Mouse (Mus musculus) adrenal gland, postnatal 10 days (tissue): Measurements from ENCODE around the gene Sox5. TPM values are rescaled to one million over a fixed set of nuclear protein-coding genes. Genes with fewer than 3 reads are reported as not detected.
A peak's percentile ranks its signal among the peaks of the same experiment; 100 is the strongest.

ENCODE experiments used
- DNase-seq: peaks from one replicate; pipeline ENCODE4 v3.0.0; 2021; ENCODE audit warnings: mixed read lengths
- total RNA-seq, 2 experiments: library from RNA; stranded (reverse); gene quantifications; 2 replicates each; pipeline ENCODE4 v1.2.3; 2021

Sox5 gene
- total RNA-seq, 2 experiments from 2014 or later, result 11.9 to 20.4 TPM

DNA sequence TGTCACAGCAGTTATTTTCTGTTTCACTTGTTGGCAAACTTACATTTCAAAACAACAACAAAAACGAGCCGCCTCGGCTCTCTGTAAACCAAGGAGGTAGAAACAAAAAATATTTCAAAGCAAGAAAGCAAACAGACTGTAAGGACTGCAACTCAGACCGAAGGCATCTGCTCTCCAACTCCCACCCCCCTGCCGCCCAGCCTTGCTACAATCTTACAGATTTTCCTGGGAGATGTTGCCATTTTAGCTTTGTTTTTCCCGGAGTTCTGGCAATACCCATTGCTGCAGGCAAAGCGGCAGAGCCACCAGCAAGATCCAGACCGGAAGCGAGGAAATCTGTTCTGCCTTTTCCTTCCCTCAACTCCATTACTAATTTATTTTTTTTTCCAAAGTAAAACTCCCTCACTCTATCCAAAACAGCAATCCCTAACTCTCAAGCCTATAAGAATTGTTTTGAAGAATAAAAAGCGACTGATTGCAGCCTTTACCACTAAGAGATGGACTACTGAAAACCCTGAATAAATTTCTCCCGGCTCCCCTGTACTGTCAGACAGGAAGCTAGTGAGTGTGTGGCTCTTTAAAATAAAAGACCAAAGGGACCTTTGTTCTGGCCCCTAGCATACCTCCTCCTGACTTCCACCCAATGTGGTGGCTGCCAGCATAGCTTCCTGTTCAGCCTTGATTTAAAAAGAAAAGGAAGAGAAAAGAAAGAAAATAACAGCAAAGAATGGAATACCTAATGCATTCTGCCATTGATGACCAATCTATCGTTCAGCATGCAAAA, 600.5 kb downstream of the Sox5 start:
- DNase-seq, result peak; percentile 14

DNA sequence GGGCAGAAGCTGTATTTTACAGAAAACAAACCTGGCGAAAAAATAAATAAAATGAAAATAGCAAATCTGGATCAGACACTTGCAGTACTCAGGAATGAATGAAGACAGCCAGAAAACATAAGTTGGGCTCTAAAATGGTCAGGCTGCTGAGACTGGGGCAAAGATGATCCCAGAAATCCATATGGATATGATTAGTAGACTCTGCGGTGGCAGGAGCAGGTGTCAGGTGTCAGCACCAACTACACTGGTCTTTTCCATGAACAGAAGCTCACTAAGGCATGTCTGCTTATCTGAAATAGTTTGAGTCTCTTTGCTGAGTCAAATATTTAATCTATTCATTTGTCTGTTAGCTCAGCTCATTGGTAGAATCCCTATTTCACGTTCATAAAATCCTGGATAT, 602.7 kb downstream of the Sox5 start:
- no peak for DNase-seq

DNA sequence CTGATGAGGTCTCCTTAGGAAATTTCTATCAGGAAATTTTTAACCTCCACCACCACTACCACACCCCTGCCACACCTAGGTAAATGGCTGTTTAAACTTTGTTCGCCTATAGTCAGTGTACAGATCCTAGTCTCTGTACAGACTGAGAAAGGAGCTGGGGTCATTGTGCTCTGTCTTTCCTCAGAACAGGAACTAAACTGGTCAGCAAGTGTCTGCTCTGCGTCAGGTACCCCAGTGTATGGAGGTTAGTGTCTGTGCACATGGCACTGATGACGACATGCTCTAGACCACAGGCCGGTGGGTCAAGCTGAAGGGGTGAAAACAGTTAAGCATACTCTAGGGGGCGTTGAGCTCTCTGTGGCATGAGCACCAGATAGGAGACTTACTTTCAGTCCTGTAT, 605.1 kb downstream of the Sox5 start:
- no peak for DNase-seq

DNA sequence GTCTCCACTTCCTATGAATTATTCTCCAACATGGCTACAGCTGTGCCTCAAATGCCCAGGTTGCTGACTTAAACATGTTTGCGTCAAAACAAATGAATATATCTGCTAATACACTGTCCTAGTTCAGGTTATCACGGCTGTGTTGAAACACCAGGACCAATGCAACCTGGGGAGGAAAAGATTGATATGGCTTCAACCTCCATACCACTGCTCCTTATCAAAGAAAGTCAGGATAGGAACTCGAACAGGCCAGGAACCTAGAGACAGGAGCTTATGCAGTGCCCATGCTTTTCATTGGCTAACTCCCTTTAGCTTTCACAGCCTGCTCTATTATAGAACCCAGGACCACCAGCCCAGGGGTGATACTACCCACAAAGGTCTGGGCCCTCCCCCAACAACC, 606.2 kb downstream of the Sox5 start:
- DNase-seq, result no peak

DNA sequence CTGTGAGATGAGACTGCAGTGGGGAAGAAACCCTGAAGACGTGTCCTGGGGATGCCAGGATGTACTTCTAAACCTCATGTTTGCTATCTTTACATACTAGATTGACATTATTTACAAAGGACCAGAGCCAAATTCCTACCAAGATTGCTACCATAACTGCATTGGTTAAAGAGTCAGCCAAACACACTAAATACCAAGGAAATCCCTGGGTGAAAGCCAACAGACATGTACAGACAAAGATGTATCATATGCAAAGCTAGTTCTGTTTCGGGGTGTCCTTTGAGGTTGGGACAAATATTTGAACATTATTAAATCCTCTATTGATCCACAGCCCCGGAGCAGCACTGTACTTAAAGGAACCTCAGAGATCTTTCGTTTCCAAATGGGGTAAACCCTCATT, 611.2 kb downstream of the Sox5 start:
- no peak for DNase-seq

DNA sequence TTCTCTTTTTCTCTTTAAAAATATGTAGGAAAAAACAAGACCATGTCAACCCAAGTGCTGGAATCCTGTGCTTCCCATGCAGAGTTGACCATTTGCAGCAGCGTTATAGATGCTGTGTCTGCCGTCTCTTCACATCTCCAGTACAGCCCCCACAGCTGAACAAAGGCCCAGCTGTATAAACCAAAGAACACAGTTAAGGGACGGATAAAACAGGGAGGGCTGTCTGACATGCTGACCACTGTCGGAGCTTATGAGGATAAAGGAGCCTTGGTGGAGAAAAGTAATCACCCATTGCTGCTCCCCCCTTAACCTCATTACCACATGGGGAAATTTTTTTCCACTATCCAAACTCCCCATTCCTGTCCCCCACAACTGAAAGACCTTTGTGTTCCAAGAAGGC, 612.0 kb downstream of the Sox5 start:
- no peak for DNase-seq

DNA sequence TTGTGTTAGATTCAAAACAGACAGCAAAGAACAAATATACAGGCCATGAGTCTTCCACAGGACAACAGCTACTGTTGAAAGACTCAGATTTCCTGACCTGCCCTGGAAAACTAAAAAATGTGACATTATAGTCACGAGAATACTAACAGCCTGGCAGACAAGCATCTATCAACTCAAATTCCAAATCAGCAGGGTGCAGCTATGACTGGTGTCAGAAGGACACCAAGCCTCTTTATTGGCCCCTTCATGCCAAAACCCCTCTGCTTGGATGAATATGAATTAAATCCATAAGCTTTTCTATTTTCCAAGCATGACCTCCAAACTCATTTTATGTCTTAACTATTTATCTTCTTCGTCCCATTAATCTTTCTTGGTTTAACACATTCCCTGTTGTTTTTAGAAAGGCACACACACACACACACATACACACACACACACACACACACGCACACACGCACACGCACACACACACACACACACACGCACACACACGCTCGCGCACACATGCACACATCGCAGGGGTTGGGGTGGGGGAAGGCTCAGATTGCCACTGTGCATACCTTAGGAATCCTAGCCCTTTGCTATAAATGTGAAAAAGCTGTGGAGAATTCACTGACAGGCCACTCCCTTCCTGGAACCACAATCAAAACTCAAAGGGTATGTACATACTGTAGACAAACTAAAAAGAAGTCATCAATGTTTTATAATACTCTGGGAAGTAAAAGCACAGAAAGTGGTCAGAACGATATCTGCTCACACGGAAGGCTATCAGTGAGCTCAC, 612.9 kb downstream of the Sox5 start:
- DNase-seq, result no peak

DNA sequence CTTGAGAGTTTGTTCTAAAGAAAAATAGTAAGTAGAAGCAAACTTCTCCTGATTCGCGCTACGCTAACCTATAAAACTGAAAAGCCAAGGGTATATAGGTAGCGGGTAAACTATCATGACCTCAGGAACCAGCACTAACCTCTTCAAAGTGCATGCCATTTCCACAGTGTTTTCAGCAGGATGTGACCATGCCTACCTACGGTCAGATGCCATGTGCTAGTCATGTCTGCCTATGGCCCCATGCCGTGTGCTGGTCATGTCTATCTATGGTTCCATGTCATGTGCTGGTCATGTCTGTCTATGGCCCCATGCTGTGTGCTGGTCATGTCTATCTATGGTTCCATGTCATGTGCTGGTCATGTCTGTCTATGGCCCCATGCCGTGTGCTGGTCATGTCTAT, 614.7 kb downstream of the Sox5 start:
- no peak for DNase-seq

DNA sequence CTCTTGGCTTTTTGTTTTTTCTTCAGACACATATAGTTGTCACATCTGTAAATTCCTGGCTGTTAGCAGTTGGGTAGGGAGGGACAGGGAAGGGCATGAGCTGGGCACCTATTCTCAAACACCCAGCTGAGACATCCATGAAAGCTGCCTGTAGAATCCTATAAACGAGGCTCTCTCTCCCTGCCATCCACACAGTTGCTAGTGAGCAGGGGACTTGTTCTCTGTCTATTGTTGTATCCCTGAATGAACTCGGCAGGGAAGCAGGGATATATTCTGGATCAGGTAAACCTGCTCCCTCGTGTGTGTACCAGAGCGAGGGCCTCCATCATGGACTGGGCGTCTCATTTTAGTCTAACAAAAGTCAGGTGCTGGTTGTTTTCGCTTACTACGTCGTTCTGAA, 615.1 kb downstream of the Sox5 start:
- no peak for DNase-seq

DNA sequence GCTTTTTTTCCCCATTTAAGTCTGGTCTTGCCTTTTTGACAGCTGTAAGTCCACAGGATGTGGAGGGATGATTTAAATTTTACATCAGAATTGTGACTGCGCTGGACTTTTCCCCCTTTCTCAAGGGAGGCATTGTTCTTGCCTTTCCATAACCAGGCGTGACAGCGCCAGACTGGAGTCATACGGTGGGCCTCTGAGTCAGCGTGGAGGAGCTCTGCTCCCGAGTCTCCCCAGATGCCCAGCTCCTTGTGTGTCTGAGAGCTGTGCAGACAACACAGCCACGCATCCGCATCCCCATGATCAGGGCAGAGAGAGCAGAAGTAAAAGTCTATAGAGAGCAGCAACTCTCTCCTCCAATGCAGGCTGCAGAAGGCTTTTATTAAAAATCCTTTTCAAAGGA, 615.7 kb downstream of the Sox5 start:
- DNase-seq, result peak; percentile 12

DNA sequence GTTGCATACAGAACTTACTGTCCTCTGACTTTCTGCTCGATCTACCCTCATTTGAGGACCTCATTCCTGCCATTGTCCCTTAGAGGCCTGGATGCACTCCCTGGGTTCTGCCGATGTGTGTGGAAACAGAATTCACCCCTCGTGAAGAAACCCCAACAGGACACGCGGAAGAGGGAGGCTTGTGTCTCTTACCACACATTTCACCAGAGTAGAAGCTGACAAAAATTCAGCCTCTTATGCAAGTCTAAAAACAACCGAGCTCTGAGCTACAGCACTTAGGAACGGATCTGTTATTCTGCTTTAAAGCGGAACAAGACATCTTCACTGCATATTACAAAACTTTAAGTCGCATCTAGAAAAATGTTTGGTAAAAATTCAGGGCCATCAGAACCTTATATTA, 618.3 kb downstream of the Sox5 start:
- no peak for DNase-seq

DNA sequence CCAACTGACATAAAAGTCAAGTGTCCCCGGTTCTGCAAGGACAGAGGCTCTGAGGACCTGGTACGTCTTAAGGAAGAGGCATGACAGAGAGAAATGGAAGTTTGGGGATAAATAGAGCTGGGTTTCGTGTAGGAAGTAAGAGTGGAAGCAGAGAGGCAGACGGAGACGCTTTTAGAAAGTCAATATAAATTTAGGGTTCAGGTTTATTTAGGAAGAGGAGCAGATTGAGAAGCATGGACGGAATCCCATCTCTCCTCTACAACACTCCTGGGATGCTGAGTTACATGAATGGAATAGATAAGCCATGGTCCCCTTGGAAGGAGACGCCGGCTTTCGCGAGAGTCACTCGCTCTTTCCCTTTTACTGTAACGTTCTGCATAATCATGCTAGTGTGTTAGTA, 623.1 kb downstream of the Sox5 start:
- DNase-seq, result no peak

DNA sequence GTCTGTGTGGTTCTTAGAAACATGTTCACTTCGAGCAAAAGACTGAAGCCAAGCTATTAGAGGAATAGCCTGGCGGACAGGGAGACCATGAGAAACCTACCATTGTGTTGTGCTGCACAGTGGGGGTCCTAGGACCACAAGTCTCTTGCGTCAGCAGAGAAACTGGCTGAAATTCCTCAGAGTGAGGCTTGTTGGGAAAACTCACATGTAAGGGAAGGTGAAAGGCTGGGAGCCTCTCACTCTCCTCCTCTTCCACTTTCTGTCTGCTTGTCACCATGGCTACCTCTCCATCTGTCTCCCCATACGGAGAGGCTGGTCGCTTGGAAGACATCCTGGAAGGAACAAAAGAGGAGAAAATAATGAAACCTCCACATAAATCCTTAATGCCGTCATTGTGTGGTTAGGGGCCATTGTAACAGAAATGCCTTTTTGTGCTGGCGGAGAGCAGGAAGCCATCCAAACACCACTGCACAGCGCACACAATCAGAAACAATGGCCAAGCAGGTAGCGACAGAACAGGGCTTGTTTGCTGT, 626.8 kb downstream of the Sox5 start:
- no peak for DNase-seq

DNA sequence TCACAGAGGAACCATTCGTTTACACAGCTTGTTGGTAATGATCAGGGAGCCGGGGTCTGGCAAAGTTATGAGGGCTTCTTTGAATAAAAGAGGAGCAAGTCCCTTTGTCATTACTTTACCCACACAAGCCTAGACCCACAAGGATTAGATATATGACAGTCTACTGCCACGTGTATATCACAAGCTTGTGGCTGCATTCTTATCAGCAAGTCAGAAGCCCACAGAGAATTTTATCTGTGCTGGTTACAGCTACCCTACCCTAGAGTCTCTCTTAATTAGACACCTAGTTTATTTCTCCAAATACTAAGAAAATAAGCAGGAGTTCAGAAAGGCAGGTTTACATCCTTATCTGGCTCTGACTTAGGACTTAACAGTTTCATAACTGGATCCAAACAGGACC, 629.8 kb downstream of the Sox5 start:
- no peak for DNase-seq

DNA sequence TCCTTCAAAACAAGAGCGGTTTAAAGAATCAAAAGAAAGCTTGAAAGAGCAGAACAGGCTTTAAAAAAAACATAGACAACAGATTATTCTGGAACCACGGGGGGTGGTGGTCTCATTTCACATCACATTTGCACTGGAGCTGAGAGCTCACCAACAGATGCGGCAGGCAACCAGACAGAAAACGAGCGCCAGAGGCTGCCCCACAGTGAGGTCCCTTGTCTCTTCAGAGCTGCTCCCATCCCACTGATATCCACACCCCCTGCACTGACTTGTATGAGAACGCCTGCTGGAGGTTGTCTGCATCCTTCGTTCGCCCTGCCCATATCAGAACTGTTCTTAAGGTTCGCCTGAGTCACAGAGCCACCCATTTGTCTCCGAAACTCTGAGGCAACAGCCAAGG, 630.7 kb downstream of the Sox5 start:
- DNase-seq, result peak; percentile 4

DNA sequence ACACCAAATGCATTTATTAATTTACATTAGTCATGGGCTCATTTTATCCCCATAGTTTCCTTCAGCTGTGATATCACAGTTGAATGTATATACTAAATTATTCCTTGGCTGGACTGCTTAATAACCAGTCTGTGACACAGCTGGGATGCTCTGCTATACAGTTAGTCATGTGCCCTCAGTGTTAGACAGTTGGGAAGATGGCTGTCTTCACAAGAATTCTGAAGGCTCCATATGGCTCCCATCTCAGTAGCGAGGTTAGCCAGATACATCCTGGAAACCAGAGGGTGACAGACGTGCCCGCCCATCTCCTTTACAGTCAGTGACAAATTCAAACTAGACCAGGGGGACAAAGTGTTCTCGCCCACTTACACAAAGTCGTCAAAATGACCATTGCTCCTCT, 644.4 kb downstream of the Sox5 start:
- DNase-seq, result no peak

DNA sequence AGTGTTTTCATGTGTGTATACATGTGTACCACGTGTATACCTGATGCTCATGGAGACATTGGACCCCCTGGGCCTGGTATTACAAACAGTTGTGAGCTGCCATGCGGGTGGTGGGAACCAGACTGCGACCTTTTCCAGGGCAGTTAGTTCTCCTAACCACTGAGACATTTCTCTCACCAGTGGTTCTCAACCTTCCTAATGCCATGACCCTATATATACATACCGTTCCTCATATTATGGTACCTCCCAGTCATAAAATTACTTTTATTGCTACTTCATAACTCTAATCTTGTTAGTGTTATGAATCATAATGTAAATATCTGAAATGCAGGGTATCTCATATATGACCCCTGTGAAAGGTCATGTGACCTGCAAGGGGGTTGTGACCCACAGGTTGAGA, 644.9 kb downstream of the Sox5 start:
- no peak for DNase-seq

DNA sequence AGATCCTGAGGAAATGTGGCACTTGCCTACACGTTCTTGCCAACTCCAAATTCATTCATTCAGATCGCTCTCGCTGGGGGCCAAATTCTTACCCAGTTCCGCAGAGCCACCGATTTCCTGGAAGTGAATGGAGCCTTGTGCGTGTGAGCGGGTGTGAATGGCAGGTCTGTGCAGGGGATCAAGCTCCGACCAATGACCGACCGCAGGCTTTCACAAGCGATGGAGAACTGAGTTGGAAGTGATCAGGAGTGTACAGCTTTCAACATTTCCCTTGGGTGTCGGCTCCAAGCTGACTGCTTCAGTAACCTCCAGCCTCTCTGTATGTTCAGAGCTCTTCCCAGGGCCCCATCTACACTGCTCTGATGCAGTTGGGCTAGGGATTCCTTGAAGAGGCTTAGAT, 651.9 kb downstream of the Sox5 start:
- no peak for DNase-seq

DNA sequence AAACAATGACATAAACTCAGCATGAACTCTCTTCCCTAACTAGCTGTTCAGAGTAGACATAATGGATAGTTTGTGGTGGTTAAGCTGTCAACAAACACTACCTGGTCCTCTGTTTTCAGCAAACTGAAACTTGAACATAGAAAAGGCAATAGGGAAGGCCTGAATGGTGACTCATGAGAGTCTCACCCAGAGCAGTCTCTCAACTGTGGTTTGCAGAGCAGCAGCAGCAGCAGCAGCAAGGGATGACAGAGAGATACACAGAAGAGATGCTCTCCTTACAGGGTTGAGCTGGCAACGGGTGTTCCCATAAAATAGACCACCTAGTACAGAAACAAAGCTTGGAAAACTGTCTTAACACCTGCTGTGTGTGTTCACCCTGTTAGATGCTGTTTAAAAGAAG, 661.8 kb downstream of the Sox5 start:
- no peak for DNase-seq

DNA sequence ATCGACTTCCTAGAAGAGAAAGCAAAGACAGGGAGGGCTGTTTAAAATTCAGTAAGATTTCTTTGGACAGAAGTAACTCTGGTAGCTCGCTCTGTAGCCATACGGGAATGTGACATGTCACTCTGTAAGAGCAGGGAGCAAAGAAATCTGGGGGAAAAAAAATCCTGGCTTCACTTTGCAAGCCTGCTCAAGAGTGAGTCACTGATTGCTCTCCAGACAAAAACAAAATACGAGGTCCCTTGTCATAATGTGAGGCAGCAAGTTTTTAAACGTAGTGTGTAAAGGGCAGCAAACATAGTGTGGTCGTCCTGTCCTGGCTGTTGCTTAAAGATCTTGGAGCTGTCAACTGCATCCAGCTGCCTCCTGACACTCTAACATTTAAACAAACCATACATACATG, 665.1 kb downstream of the Sox5 start:
- no peak for DNase-seq

DNA sequence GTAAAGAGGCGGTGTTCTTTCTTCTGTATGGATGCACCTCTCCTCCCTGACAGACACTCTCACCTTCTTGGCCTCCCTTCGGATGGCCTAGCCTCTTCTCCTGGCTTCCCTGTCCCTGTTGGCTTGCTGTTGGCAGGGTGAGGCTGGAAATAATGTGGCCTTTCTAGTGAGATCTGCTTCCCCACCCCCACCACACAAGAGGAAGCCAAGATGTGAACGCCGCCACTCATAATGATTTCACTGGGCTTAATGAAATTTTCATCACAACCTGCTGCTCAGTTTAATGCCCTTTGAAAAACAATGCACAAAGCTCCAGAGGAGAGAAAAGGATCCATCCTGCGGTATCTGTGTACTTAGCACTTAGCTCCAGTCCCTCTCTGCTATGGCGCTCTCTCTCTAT, 670.2 kb downstream of the Sox5 start:
- DNase-seq, result no peak

DNA sequence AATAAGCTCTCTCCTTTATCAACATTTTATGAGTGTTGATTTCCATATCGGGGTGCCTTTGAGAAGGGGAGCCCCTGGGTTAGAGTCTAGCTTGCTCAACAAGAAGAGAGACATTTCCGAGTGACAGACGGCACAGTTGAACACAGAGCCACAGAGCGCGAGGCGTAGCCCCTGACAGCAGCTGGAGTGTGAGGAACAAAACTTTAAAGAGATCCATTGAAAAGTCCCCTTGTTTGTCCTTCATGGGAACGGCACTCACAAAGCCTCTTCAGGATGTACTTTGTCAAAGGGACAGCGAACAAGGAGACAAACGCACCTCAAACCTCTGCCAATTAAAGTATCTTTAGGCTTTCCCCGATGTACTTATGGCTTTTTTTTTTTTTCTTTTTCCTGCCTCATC, 674.9 kb downstream of the Sox5 start:
- no peak for DNase-seq

DNA sequence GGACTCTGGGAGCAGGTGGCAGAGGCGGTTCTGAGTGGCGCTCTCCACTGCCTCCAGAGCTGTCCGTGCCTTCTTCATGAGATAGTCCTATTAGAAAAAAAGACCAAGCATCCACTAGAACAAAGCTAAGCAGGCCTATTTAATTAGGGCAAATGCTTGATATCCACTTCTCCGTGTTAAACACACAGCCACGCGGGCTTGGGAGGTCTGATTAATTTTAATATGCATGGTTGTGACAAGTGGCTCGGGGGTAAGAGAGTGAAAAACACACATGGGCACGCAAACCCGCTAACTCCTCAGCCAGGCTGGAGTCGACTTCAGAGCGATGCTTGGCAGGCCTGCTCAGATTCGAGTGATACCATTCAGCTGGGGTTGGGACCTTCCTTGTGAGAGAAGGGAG, 676.1 kb downstream of the Sox5 start:
- DNase-seq, result no peak

DNA sequence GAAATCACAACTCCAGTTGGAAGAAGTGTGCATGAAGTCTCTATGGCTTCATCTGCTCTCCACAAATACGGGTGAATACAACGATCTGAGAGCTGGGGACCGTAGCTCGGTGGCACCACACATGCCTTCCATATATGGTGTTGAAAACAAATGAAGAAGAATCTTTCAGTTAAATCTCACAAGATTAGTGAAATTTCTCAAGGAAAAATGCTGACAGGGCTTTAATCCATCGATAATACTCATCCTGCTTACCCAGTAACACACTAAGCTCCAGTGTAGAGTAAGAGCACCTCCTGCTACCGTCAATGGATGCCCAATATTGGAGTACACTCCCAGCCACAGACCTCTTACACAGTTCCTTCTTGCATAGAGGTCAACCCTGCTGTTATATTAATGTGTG, 678.2 kb downstream of the Sox5 start:
- DNase-seq, result no peak
